Mouse (Mus musculus): ENCODE data around the gene Podxl.

Gene Podxl

DNA sequence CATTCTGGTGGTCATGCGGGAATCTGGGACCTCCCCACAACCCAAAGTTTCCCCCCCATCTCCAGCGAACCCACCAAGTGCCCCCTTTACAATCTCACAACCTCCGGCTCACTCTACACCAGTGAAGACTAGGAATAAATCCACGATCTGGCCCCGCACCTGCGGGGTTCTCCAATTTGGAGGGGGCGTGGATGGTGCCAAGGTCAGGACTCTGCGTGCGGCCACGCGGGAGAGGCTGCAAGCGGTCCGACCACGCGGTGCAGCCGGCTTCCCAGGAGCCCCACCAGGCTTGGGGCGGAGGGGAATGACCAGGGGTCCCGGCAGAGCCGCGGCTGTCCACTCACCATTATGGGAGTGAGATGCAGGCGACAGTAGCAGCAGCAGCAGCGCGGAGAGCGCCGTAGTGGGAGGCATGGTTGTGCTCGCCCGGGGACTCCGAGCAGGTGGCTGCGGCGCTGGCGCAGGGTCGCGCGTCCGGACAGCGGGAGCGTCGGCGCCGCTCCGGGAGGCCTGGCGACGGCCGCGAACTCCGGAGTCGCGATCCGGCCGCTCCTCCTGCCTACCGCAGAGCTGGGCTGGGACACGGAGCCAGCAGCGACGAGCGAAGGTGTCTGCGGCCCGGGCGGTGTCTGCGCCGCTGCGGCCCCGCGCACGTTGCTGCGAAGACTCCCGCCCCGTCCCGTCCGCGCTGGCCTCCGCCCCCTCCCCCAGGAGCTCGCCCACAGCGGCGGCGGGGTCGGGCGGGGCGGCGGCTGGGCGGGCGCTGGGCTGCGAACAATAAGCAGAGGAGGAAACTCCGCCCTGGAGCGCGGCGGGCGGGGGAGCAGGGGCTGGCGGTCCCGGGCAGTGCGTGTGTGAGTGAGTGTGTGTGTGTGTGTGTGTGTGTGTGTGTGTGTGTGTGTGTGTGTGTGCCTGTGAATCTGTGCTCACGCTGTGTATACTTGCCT, at the start of gene Podxl:
Gene Podxl (minus strand): TSS at position 747 of the 947 bp plus-strand sequence.
- peak; percentile 77 to 83 for DNase-seq (ENCODE audit: low spot score in 2 of 2)

DNA sequence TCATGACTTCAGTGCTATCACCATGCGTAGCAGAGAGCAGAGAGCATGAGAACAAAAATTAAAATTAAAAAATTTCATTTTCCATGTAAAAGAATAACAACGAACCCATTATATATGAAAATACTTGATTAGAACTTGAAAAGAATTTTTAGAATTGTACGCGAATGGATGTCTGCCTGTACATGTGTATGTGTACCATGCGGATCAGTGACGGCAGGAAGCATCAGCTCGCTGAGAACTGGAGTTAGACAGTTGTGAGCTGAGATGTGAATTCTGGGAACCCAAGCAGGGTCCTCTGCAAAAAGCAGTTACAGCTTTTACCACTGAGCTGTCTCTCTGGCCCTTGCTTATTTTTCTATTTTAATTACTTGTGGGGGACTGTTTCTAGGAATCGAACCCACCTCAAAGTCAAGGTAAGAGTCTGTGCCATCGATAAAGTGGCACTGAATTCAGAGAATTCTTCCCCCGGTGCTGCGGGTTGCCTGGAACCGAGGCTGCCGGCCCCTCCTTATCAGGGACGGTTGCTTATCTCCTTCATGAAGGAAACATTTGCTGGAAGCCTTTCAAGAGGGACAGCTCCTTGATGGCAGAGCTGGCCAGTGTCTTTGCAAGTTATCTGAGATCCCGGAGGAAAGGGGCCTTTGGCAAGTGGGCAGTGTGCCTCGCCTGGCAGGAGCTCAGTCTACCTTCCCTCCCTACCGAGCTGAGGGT, 48.9 kb upstream of the Podxl start:
- DNase-seq (ENCODE audit: low spot score in 2 of 2) = no peak

DNA sequence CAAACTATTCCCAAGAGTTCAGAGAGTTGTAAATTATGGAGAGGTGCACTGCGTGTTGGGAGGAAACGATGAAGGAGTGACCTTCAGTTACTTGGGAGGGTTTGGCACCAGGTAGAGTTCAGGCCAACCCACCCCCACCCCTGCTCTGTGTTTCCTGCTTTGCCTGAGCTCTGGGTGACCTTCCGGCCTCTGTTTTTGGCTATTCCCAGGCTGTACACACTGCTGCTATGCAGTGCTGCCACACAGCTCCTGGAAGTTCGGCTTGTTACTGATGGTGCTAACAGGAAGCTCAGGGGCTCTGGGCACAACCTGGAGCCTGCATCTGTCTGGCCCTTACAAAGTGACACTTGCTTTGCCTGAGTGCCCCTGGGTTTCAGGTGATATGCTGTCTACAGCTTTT, 42.6 kb upstream of the Podxl start:
- DNase-seq (ENCODE audit: low spot score in 2 of 2) = no peak

DNA sequence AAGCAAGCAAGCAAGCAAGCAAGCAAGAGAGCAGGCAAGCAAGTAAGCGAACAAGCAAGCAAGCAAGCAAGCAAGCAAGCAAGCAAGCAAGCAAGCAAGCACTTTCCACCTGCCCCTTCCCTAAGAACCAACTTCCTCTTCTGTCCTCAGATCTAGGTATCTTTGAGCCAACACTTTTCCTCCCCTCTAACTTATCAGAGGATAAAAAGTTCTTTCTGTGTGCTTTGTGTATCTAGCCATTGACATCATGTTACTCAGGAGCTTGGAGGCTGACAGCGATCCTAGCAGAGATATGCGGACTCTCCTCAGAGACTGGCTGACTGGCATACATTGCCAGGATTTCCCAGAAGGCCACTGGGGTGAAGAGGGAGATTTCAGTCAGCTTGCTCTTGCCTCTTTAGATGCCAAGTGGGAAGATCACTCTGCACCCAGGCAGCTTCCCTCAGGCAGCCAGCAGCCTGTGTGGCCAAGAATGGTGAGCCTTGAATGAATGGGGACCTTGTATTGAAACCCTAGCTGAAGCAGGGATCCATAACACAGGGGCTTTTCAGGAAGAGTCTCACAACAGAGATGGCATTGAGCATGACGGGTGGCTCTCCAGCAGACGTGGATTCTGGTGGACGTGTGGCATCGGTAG, 41.0 kb upstream of the Podxl start:
- no peak for DNase-seq (ENCODE audit: low spot score in 2 of 2)

DNA sequence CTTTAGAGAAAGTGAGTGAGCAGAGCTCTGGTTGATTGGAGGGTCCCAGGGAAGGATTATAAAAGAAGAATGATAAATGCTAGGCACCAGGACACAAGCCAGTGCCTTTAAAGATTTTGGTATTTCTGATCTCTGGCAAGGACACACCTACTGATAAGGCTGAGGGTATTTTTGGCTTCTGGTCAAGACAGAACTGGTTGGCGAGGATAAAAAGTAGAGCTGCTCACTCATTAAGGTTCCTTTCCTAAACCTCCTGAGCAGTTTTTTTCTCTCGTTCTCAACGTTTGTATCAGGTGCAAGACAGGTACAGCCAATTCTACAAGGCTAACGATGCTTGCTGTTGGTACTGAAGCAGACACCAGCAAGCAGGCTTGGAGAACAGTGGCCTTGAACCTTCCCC, 38.7 kb upstream of the Podxl start:
- DNase-seq (ENCODE audit: low spot score in 2 of 2) = no peak

DNA sequence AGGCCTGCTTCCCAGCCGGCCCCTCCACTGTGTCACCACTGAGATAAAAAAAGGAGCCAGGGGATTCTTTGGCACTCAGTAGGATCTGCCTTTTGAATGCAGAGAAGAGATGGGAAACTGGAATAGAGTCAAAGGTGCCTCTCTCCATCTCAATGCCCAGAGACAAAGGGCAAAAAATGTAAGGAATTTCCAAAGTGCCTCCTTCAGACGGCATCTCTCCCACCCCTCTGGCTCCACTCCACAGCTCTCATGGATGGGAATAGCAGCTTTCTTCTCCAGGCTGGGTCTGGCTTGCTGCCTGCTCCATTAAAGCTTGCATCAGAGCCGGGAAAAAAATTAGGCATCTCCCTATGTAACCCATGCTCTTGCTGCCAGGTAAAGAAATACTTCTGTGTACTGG, 37.4 kb upstream of the Podxl start:
- DNase-seq (ENCODE audit: low spot score in 2 of 2) = no peak

DNA sequence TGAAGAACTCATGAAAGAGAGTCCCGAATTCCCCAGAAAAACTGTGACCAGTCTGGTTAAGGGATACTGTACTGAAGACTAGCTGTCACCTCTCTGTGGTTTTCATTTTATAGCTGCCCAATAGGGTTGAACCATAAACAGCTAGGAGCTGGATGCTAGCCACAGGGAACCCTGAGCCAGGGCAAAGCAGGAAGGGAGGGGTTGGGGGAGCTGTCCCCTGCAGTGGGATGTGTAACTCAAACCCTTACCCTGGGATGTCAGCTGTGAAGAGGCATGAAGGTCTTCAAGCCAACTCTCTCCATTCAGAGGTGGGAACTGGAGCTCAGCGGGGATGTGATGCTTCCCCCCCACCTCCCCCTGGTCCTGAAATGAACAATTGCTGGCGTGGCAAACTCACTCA, 36.1 kb upstream of the Podxl start:
- DNase-seq (ENCODE audit: low spot score in 2 of 2) = no peak

DNA sequence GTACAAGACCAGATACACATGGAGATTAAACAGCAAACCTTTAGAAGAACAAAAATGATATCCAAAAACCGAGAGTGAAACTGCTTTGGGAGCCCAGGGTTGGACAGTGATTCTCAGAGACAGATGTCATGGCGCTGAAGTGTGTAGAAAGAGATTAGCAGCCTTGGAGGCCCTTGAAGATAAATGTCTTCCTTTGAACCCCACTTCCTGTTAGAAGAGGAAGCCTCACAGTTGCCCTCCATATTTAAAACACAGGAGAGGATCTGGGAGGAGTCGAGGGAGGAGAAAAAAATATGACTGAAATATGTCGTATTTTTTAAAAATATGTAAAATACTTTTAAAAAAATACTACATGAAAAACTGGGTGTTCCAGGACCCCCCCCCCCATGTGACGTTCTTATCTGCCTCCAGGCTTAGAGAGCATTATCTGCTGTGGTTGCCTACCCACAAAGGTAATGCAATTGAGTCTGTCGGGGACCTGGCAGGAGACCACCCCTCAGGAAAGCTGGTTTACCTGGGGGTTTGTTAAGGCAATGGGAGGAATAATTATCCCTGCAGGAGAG, 34.6 kb upstream of the Podxl start:
- DNase-seq (ENCODE audit: low spot score in 2 of 2) = no peak

DNA sequence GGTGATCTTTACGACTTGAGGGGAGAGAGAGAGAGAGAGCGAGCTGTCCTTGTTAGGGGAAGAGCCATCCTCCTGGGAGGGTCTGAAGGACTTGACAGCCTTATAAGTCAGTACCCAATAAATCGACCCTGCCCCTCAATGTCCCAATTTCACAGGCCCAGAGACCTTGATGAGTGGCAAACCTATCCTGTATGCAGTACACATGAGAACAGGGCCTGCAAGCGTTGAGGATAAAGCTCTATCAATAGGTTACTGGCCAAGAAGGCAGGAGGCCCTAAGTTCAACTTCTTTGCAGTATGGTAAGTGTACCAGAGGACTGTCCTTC, 33.3 kb upstream of the Podxl start:
- no peak for DNase-seq (ENCODE audit: low spot score in 2 of 2)

DNA sequence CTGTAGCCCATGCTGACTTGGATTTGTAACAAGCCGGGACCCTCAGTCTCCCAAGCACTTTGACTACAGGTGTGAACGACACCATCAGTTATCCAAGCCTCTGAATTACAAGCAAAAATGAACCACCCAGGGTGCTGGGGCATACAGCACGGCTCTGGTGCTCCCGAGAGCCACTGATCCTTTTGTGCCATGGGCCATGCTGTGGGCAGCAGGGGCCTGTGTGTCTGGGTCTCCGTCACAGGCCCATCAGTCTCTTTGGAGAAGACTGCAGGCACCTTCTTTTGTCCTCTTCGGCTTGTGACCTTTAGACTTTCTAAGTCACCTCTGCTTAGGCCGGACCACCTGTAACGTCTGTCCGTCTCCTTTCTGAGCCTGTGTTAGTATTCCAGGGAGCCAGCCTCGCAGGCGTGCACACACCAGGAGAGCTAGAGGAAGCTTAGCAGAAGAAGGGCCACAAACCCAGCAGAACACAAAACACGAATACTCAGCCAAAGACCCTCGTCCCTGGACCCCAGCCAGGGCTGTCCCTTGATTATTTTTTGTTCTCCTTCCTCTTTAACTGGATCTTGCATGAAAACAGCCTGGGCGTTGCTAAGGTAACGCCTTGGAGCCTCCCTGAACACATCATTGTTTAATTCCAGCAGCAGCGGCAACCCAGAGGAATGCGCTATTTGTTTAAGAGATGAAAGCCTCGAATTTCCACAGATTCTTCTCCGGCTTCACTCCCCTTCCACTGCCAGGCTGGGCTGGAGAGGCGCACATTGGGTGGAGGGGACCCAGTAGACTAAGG, 32.8 kb upstream of the Podxl start:
- DNase-seq (ENCODE audit: low spot score in 2 of 2) = peak; percentile 56 to 61

DNA sequence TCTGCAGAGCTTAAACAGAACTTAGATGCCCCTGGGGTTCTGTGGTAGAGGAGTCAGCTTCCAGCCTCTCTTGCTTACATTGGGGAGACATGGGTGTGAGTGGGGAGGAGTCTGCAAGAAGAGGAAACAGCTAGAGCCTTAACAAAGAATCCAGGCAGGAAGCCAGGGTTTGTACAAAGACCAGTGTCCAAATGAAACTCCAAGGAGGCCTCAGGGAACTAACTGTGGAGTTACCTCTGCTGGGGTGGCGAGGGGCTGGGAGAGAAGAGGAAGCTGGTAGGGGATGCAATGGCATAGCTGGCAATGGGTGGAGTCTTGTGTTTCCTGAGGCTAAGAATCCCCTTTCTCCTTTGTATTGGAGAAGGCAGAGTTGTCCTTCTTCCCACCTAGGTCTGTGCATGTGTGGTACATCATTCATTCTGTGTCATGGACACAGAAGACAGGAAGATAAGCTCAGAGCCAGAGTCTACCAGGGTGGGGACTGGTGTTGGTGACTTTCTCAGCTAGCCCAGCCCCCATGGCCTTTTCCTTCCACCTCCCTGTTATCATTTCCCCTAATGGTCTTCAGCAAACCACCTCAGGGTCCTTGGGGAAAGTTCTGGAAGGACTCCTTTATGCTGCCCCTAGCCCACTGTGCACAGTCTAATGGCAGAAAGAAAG, 28.9 kb upstream of the Podxl start:
- DNase-seq (ENCODE audit: low spot score in 2 of 2) = peak; percentile 55 to 71

DNA sequence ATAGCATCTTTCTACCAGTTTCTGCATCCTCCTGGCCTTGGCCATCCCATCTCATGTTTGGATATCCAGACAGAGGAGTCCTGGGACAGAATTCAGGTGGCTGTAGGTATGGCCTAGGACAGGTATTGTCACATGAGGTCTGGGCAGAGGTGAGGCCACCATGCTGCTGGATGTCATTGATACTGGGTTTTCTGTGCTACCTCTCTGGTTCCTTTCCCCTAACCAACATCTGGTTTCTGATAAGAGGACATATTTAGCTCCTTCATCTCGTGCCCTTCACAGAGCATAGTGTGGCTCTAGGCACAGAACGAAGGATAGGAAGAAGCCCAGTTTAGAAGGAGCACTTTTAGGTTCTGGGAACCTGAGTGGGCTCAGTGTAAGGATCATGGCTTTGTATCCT, 28.3 kb upstream of the Podxl start:
- no peak for DNase-seq (ENCODE audit: low spot score in 2 of 2)

DNA sequence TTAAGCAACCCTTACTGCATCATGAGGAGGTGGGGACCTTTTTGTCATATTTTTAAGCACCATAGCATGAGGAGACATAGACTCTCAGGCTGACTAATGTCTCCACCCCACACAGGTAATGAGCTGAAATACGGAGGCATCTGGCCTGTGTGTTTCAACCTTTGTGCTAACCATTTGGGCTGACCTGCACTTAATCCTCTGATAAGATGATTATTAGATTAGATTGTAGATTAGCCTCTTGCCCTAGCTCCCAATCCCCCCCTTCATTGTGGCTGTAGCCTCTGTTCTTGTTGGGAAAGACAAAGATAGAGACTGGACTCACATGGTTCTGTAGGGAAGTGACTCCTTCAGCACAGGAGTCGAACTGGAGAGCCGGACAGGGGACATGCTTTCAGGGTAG, 27.9 kb upstream of the Podxl start:
- DNase-seq (ENCODE audit: low spot score in 2 of 2) = no peak

DNA sequence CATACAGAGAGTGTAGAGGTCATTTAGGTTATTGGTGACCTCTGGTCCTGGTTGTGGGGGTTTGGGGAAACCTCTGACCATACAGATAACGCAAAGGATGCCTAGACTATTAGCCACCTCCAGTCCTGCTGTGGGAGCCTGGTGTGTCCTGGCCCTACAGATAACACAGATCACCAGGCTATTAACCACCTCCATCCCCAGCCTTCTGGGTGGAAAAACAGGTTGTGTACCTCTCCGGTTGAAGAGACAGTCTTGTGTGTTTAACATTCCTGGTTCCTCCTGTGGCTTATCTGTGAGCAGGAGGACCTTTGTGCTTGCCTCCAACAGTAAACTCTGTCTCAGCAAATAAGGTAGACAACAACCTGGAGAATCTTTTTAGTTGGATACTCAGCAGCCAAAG, 27.0 kb upstream of the Podxl start:
- no peak for DNase-seq (ENCODE audit: low spot score in 2 of 2)

DNA sequence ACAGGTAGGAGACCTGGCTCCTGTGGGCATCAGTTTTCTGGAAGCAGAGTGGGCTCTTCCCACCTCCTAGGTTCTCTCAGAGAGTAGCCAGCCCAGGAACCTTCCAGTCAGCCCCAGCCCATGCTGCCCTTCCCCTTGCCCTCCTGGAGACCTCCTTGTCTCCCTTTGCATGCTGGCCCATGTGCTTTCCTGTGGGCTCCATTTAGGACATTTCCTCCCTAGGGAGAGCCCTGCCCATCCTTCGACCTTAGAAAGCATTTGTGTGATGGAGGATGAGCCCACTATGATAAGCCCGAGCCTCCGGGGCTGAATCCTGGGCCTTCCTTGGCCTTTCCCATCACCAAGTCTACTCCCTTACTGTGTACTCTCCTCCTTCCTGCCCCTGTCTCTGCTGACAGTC, 25.5 kb upstream of the Podxl start:
- DNase-seq (ENCODE audit: low spot score in 2 of 2) = peak; percentile 56 to 78

DNA sequence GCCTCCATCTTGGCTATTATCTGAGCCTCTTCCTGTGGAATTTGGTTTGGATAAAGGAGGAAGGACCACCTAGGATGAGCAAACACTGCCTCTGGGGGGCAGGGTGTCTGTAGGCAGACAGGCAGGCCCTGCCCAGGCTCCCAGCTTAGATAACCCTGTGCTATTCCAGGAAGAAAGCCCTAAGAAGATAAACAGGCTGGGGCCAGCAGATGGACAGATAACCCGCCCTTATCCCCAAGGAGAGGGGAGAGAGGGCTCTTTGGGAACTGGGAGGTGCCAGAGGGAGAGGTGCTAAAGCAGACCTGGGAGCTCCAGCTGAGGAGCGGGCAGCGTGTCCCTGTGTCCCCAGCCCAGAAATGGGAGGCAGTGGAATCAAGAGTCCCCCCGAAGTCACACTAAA, 23.9 kb upstream of the Podxl start:
- DNase-seq (ENCODE audit: low spot score in 2 of 2) = no peak

DNA sequence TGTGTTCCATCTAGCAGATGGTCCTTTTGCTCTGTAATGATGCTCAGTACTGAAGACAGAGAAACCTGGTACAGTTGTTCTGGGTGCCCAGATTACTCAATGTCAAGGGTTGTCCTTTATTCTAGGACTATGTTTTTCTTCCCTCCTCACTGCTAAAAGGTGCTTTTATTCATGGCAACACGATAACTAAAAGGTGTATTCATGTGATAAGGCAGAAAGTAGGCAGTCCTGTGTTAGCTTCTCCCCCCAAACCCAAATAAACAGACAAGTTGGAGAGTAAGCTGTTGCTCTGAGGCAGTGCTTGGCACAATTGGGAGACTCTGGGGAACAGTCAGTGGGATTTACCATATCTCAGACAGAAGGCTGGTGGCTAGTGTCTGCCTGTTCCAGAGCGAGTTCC, 22.3 kb upstream of the Podxl start:
- no peak for DNase-seq (ENCODE audit: low spot score in 2 of 2)

DNA sequence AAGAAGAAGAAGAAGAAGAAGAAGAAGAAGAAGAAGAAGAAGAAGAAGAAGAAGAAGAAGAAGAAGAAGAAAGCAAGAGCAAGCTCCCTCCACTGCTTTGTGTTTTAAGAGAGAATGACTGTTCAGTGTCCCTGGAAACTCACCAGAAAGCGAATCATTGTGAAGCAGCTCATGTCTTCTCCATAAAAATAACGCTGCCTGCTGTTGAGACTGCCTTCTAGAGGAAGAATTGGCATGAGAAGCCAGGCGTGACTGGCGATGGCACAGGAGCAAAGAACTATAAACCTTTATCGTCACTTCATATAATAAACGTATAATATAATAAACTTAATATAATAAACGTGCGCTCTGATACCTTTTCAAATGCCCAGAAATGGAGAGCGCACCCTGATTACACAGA, 12.4 kb upstream of the Podxl start:
- no peak for DNase-seq (ENCODE audit: low spot score in 2 of 2)

DNA sequence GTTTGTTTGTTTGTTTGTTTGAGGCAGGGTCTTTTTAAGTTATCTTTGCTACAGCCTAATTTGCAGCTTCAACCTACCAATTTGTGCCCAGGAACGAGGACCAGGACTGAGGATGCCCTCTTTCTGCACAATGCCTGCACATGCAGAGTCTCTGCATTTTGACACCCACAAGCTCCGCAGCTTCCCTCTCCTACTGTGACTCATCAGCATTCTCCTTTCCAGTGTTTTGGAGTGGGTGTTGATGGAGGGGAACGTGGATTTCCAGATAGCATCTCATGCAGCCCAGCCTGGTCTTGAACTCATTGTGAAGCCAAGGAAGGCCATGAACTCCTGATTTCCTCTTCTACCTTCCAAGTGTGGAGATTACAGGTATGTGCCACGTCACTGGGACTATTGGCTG, 11.3 kb upstream of the Podxl start:
- no peak for DNase-seq (ENCODE audit: low spot score in 2 of 2)

DNA sequence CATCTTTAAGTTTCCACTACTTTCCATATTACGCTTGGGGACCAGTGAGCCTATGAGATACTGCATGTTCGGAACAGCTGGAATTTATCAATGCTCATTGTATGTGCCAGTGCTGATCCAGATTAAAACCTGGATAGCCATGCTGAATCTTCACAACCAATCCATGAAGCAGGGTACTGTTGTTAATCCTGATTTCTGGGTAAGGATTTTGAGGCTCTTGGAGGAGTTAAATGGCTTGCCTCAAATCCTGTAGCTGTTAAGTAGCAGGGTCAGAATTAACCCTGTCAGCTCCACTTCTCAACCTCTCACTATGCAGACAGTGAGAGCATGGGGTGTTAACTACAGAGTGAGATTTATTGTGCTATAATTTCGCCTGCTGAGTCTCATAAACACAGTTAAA, 7.7 kb upstream of the Podxl start:
- DNase-seq (ENCODE audit: low spot score in 2 of 2) = no peak

DNA sequence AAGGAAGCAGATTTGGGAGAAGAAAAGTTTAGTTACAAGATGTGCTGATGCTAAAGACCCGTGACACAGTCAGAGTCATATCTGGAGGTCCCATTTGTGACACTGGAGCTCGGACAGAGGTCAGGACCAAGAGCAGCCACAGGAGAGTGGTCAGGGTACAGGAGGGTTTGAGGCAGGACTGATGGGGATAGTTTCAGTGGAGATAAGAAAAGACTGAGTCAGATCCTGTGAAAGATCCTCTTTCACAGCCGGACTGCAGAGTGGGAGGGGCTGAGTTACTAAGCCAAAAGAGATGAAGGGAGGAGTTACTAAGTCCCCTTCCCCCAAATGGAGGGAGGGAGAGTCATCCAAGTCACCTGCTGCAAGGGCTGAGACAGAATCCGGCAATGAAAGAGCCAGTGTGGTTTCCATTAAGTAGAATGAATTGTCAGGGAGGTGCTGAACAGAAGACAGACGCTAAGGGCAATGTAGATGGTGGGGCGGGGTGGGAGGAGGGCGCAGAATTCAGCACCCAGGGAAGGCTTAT, 4.4 kb upstream of the Podxl start:
- DNase-seq (ENCODE audit: low spot score in 2 of 2) = no peak

All from heart, adult 9 months (tissue).